Mouse (Mus musculus) small intestine, adult 2 months (tissue): Measurements from ENCODE around the gene Nktr. TPM values are rescaled to one million over a fixed set of nuclear protein-coding genes. Genes with fewer than 3 reads are reported as not detected.

ENCODE experiments used
- H3K27ac ChIP-seq: fragments of 200-500 bp; 2 replicates; pipeline ENCODE4 v1.5.1; 2012; ENCODE audit warnings: low read depth, low read length, control low read depth, inconsistent platforms; ENCODE audit not compliant: insufficient read depth
- H3K27me3 ChIP-seq: fragments of 200-500 bp; 2 replicates; pipeline ENCODE4 v1.6.1; 2012; ENCODE audit warnings: mild to moderate bottlenecking, moderate library complexity, low read length, inconsistent platforms; ENCODE audit not compliant: control insufficient read depth, insufficient read depth
- H3K36me3 ChIP-seq: fragments of 200-500 bp; 2 replicates; pipeline ENCODE4 v1.6.1; 2012; ENCODE audit warnings: mild to moderate bottlenecking, low read length, control low read depth, inconsistent platforms; ENCODE audit not compliant: control insufficient read depth, insufficient read depth
- H3K4me1 ChIP-seq: fragments of 200-500 bp; 2 replicates; pipeline ENCODE4 v1.6.1; 2012; ENCODE audit warnings: low read length, inconsistent platforms, mixed read lengths; ENCODE audit not compliant: control insufficient read depth, insufficient read depth, insufficient read length
- H3K4me3 ChIP-seq: fragments of 200-500 bp; 2 replicates; pipeline ENCODE4 v1.5.1; 2012; ENCODE audit warnings: low read depth, mild to moderate bottlenecking, control low read depth, inconsistent platforms, low read length, moderate library complexity
- CTCF ChIP-seq: fragments of 200-500 bp; IDR thresholded peaks from 2 replicates; pipeline ENCODE4 v1.5.1; 2012; ENCODE audit warnings: low read depth, mild to moderate bottlenecking, control low read depth, inconsistent platforms, low read length, moderate library complexity, mixed read lengths; ENCODE audit not compliant: insufficient replicate concordance, insufficient read length; ENCODE audit errors: extremely low read depth
- POLR2A ChIP-seq: fragments of 200-500 bp; IDR thresholded peaks from 2 replicates; pipeline ENCODE4 v1.6.1; 2012; ENCODE audit warnings: low read depth, mild to moderate bottlenecking, control low read depth, inconsistent platforms, low read length, moderate library complexity
- WGBS: fragments of 180-500 bp; shearing (Covaris S2); methylation state at CpG from one replicate; pipeline ENCODE4 v1.1.7; 2018; 5-methylcytosine and 5-hydroxymethylcytosine counted together
- polyA plus RNA-seq: library from polyadenylated mRNA; depleted of rRNA; stranded (reverse); fragments of >200 nt; gene quantifications from 2 replicates; pipeline ENCODE4 v1.2.3, GENCODE M21; 2012

Gene Nktr
- polyA plus RNA-seq, 1 experiment, result 30.2 TPM

DNA sequence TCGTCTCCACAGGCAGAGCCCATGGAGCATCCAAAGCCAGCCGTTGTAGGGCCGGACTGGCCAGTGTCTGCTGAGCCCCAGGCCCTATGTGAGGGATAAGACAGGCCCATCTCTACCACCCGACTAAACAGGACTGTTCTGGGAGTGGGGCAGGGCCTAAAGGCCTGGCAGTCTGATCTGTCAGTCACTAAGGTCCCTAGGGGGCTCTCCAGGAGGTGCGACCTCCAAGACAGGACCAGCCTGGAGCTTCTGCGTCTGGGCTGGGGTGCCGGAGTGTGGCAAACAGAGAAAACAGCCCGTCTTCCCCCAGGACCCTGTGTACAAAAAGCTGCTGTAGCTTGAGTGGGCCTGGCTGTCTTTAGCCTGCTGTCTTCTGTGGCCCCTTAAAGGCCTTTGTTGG, 42.8 kb downstream of the Nktr start:
- 86% methylated on average over 8 of the region's 8 CpGs for WGBS
- H3K4me1 ChIP-seq, result peaks cover 9% of the 10 kb centered on the region
- no peak for TF ChIP-seq POLR2A
- TF ChIP-seq CTCF, result no peak
- H3K27me3 ChIP-seq, result peaks cover 22% of the 10 kb centered on the region
- no peak overlapping the region for H3K4me3 ChIP-seq
- H3K36me3 ChIP-seq, result peaks cover 2% of the 10 kb centered on the region; the same call in 1 of the 2 replicates
- no peak overlapping the region for H3K27ac ChIP-seq

DNA sequence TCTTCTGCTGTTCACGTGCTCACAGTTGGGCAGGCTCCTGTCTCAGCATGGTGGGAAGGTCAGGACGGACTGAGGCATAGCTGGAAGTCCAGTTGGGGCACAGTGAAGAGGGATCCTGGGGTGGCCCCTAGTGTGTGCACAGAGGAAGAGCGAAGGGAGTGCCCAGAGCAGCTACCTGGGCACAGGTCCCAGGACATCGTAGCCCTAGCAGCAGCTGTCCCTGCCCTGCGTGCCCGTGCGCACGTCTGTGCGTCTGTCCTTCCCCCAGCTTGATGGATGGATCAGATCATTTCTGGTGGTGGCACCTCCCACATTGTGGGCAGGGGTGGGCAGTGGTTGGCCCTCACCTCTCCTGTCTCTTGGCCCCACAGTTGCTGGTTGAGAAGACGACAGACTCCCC, 43.3 kb downstream of the Nktr start:
- no peak overlapping the region for H3K4me3 ChIP-seq
- TF ChIP-seq CTCF (no peak), POLR2A (no peak)
- H3K4me1 ChIP-seq, result peaks cover 9% of the 10 kb centered on the region
- WGBS, result 92% methylated on average over 10 of the region's 10 CpGs
- no peak overlapping the region for H3K27ac ChIP-seq
- H3K36me3 ChIP-seq, result no peaks in the 10 kb centered on the region
- H3K27me3 ChIP-seq, result peaks cover 22% of the 10 kb centered on the region

- Histone ChIP-seq H3K4me1 (peaks cover 9% of the 10 kb centered on the region), H3K4me3 (no peak overlapping the region), H3K27me3 (peaks cover 22% of the 10 kb centered on the region), H3K36me3 (no peaks in the 10 kb centered on the region), H3K27ac (no peak overlapping the region)
- TF ChIP-seq POLR2A (no peak), CTCF (no peak)
- 95% methylated on average over 25 of the region's 25 CpGs for WGBS
Observed at GRCm38 (mm10) chr9:121762761-121763160, 43.8 kb downstream of the Nktr start.

- WGBS, result 90% methylated on average over 19 of the region's 19 CpGs
- Histone ChIP-seq H3K4me1 (peaks cover 9% of the 10 kb centered on the region), H3K4me3 (no peak overlapping the region), H3K27ac (no peak overlapping the region), H3K36me3 (no peaks in the 10 kb centered on the region), H3K27me3 (peaks cover 22% of the 10 kb centered on the region)
- no peak for TF ChIP-seq POLR2A
- no peak for TF ChIP-seq CTCF
Observed at GRCm38 (mm10) chr9:121763716-121764115, 44.7 kb downstream of the Nktr start.

DNA sequence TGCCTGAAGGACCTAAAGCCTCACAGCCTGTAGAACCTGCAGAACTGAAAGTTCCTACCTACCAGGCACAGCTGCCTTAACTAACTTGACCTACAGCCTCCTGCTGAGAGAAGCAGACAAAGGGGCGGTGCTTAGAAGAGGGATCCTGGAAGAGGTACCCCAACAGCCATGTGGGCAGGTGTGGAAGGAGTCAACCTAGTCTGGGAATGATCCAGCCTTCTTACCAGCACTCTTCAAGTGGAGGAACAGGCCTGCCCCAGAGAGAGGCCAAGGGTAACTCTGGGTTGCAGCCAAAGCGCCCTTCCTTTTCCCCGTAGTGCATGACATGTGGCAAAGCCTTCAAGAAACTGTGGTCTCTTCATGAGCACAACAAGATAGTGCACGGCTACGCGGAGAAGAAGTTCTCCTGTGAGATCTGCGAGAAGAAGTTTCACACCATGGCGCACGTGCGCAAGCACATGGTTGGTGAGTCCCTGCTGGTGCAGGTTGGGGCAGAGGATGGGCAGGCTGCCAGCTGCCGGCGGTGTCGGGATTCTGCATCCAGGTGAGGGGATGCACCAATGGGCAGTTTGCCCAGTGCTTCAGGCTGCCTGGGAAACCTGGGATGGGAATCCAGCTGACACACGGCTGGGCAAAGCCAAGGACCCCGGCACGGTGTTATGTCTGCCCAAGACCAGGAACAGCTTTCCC, 46.3 kb downstream of the Nktr start:
- H3K4me3 ChIP-seq, result no peak overlapping the region
- peaks cover 10% of the 10 kb centered on the region for H3K27me3 ChIP-seq
- H3K4me1 ChIP-seq, result no peaks in the 10 kb centered on the region
- 68% methylated on average over 16 of the region's 16 CpGs for WGBS
- no peak overlapping the region for H3K27ac ChIP-seq
- no peak for TF ChIP-seq CTCF
- no peak for TF ChIP-seq POLR2A
- H3K36me3 ChIP-seq, result no peaks in the 10 kb centered on the region

- Histone ChIP-seq H3K4me3 (no peak overlapping the region), H3K27ac (no peak overlapping the region), H3K4me1 (no peaks in the 10 kb centered on the region), H3K36me3 (no peaks in the 10 kb centered on the region), H3K27me3 (no peaks in the 10 kb centered on the region; the same call in 1 of the 2 replicates)
- TF ChIP-seq POLR2A (no peak), CTCF (no peak)
- 58% methylated on average over 5 of the region's 5 CpGs for WGBS
Observed at GRCm38 (mm10) chr9:121772412-121772811, 53.4 kb downstream of the Nktr start.

GRCm38 (mm10) chr9:121775951-121776350, 57.0 kb downstream of the Nktr start:
- H3K4me1 ChIP-seq, result 0 out of 2 replicates have a peak, but pooled peaks cover 2% of the 10 kb centered on the region
- TF ChIP-seq CTCF (no peak), POLR2A (no peak)
- 78% methylated on average over 10 of the region's 10 CpGs for WGBS
- H3K27ac ChIP-seq, result no peak overlapping the region
- H3K27me3 ChIP-seq, result peaks cover 5% of the 10 kb centered on the region; the same call in 1 of the 2 replicates
- no peaks in the 10 kb centered on the region for H3K36me3 ChIP-seq
- H3K4me3 ChIP-seq, result no peak overlapping the region

DNA sequence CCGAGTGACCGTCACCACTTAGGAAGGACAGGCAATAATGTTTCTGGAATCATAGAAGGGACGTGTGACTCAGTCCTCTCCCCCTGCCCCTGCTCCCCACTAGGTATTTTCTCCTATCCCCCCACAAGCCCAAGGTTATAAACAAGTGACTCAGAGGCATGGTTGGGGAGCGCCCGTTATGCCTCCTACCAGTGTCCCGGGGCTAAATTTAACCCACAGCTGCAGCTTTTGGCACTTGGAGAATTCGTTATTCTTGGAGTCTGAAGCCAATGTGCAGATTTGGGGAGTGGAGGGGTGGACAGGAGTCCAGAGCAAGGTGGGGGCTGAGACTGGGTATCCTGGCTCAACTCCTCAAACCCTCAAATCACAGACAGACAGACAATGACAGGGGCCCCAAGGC, 57.5 kb downstream of the Nktr start:
- Histone ChIP-seq H3K27me3 (peaks cover 5% of the 10 kb centered on the region; the same call in 1 of the 2 replicates), H3K36me3 (no peaks in the 10 kb centered on the region), H3K4me3 (no peak overlapping the region), H3K27ac (no peak overlapping the region), H3K4me1 (0 out of 2 replicates have a peak, but pooled peaks cover 2% of the 10 kb centered on the region)
- TF ChIP-seq POLR2A (no peak), CTCF (no peak)
- 74% methylated on average over 7 of the region's 7 CpGs for WGBS
